Mouse (Mus musculus) WW6 (cell line): Measurements from ENCODE around the gene Pcdh15.

ENCODE experiments used
- DNase-seq: peaks from one replicate; pipeline ENCODE4 v3.0.0-alpha.2; 2013; ENCODE audit warnings: low read depth, low spot score

Pcdh15 gene

DNA sequence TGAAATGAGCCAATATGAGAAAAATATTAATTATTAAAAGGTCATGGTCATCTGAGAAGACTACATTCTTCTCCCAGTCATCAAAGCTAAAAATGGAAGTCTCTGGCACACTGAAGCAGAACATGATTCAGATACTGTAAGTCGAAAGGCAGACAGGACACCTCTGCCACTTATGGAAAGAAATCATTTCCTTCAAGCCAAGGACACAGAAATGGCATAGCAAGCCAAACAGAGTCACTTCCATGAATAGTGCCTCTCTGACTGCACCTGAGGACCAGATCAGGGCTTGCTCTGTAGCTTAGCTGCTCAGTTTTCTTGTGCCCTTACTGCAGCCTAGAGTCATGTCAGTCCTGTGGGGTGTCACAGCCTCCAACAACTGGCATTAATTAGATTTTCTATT lies 234.3 kb downstream of the Pcdh15 start:
- no peak for DNase-seq

DNA sequence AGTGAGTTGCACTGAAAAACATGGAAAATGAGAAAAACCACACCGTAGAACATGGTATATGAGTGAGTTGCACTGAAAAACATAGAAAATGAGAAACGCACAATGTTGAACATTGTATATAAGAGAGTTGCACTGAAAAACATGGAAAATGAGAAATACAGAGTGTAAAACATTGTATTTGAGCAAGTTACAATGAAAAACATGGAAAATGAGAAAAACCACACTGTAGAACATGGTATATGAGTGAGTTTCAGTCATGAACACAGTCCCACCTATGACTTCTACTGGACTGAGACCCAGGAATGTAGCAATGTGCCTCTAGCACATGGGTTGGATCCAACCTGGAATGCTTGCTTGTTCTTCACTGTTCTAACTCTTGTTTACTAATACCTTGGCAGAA lies 279.9 kb downstream of the Pcdh15 start:
- DNase-seq: no peak

- no peak for DNase-seq
Observed at GRCm38 (mm10) chr10:73384003-73384402, 284.9 kb downstream of the Pcdh15 start.

DNA sequence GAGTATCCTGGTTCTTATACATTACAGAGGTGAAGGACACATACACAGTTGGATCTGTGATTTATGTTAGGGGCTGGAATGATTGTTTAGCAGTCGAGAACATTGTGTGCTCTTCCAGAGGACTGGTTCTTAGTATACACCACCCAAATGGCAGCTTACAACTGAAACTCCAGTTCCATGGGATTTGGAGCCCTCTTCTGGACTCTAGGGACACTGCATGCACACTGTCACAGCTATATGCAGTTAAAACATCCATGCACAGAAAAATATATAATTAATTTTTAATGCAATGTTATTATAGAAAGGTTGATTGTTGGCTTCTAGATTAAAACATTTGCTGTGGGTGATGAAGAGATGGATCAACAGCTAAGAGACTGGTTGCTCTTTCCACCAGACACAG lies 301.3 kb downstream of the Pcdh15 start:
- DNase-seq: no peak

DNA sequence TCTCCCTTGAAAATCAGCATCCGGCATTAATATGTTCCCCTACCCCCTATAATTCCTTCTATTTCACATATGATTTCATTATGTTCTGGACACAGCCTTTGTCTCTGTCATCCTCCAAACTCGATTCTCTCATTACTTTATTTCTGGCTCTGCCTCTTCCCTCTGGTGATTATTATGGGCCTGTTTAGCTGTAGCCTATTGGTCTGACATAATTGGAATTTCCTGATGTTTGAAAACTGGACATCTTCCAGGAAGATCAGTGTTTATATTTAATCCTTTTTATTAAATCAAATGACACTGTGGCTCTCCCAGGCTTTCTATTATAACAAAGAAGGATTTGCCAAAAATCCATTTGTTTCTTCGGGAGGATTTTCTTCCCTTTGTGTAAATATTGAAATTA lies 326.3 kb downstream of the Pcdh15 start:
- no peak for DNase-seq

GRCm38 (mm10) chr10:73431345-73431744 lies 332.2 kb downstream of the Pcdh15 start:
- no peak for DNase-seq

- no peak for DNase-seq
Observed at GRCm38 (mm10) chr10:73484082-73484481, 384.9 kb downstream of the Pcdh15 start.

GRCm38 (mm10) chr10:73491654-73492053 lies 392.5 kb downstream of the Pcdh15 start:
- no peak for DNase-seq

DNA sequence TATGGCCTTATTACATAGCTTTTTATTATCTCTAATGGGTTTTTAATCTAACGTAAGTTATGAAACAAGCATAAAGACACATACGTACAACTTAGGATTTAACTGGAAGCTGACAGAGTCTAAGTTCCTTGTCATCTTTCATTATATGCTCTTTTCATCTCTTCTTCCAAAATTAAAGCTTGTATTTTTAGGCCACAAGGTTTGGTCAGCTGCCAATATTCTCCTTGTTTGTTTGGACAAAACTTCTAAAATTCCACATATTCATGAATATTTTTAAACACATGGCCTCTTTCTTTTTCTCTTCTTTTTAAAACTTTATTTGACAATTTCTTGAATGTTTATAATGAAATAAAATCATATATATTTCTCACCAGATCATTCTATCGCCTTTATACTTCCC lies 415.7 kb downstream of the Pcdh15 start:
- DNase-seq: no peak

DNA sequence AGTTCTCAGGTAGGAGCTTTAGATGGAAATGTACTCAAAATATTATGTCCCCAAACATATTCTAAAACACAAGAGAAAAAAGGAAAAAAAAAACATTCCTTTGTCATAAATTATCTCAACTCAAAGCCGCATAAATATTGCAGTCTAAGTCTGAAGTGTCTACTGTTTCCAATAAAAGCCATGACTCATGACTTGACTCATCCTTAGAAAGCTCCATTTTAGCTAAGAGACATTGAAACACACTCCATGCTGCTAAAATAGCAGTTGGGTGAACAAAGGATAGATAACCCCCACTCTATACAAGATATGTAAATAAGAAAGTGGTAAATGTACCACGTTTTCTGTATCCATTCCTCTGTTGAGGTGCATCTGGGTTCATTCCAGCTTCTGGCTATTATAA lies 416.6 kb downstream of the Pcdh15 start:
- DNase-seq: no peak

DNA sequence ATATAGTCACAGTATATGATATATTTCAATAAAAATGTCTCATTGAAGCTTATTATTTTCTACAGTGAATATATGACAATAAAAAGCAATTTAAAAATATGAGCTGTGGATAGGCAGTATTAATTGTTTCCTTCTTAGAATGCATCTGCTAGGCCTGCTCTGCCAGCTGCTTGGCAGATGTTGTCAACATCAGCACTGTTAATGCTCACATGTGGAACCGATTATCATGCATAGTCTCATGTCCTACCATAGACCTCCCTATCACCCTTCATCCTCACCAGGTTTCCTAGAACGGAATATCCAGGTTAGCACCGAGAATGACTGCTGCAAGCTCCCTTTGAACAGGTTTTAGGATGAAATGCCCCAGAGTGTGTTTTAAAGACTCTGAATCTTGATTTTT lies 420.3 kb downstream of the Pcdh15 start:
- DNase-seq: no peak

GRCm38 (mm10) chr10:73552831-73553230 lies 453.7 kb downstream of the Pcdh15 start:
- no peak for DNase-seq

- no peak for DNase-seq
Observed at GRCm38 (mm10) chr10:73564216-73564615, 465.1 kb downstream of the Pcdh15 start.

DNA sequence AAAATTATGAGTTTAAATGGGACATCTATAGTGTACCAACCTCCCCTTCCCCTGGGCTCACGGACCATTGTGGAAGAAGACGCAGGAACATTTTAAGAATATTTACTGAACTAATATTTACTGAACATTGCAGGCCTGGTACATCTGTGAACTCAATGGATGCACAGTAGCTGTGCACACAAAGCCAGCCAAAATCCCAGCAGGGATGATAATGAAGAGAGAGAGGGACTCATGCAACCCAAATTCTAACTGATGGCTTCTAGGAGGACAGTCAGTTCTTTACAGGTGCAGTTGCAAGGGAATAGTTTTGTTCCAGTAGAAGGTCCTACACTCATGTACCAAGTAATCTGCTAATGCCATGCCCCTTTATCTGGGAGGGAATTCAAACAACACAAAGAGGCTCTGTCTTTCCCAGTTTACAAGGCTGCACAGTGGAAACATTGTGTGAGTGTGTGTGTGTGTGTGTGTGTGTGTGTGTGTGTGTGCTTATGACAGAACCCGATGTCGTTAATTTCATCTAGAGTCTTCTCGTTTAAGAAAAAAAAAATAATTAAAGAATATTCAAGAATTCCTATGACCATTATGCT lies 475.7 kb downstream of the Pcdh15 start:
- DNase-seq: no peak

- no peak for DNase-seq
Observed at GRCm38 (mm10) chr10:73667501-73667900, 568.4 kb downstream of the Pcdh15 start.

DNA sequence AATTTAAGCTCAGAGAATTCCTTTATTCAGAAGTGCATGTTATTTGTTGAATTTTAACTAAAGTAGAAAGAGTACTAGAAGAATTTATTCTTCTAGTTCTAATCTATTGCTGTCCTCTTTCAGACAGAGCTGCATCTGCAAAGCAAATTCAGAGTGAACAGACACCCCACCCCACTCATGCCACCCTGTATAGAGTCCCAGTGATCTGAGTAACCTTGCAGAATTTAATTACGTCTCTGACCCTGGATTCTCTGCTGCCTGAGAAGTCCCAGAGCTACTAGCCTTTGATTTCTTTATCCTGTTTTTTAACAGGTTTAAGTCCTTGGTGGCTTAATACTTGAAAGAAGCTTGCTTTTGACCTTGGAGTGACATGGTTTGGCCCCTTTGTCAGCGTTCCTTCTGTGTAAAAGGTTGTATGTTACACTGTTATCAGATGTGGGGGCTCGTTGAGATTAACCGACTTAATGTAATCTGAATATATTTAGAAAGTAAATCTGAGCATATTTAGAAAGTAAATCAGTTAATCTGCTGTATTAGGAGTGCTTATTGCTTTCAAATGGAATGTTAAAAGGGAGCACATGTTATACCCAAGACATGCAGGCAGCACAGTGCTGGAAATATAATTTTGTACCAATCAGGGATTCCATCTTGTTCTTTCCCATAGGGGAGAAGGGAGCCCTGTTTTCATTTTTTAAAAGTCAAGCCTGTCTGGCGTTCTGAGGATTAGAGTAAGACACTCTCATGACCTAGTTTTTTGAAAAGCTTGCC lies 601.6 kb downstream of the Pcdh15 start:
- DNase-seq: no peak

- no peak for DNase-seq
Observed at GRCm38 (mm10) chr10:73725566-73726240, 626.6 kb downstream of the Pcdh15 start.

GRCm38 (mm10) chr10:73733246-73733645 lies 634.1 kb downstream of the Pcdh15 start:
- DNase-seq: no peak

DNA sequence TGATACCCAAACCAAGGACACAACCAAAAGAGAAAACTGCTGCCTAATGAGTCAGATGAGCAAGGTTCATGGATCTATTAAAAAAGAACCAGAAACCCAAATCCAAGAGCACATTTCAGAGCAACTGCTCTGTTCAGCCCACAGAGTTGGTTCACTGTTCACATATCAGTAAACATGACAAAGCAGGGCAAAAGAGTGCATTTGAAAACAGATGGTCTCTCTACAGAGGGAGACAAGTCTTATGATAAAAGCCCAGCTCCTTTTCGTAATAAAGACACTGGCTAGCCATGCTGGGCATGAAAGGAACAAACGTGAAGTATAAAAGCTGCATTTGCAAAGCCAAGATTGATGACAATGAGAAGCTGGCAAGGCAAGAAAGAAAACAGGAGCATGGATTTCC lies 649.9 kb downstream of the Pcdh15 start:
- no peak for DNase-seq

GRCm38 (mm10) chr10:73753876-73754275 lies 654.7 kb downstream of the Pcdh15 start:
- DNase-seq: no peak

GRCm38 (mm10) chr10:73782945-73783344 lies 683.8 kb downstream of the Pcdh15 start:
- DNase-seq: no peak

DNA sequence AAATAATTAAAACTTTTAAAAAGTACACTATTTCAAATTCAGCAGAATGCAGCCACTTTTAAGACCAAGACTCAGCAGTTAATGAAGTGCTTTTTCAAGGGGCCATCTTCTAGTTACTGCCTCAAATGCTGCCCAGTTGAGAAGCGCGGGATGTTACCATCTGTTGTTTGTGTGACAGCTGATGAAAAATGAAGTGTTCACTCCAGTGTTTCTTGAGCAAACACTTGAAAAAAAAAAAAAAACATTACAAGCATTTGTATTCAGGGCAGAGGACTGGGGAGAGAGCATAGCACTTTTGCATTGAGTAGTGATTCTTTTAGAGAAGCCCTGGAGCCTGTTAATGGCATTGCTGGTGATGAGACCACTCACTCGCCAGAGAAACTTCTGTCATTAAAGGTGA lies 689.0 kb downstream of the Pcdh15 start:
- no peak for DNase-seq

- no peak for DNase-seq
Observed at GRCm38 (mm10) chr10:73805069-73805468, 705.9 kb downstream of the Pcdh15 start.
